Mouse (Mus musculus) intestine, embryonic 16.5 days (tissue): ENCODE measurements around the gene Ccl20. TPM values are rescaled to one million over a fixed set of nuclear protein-coding genes. Genes with fewer than 3 reads are reported as not detected.

Experiments used
- ATAC-seq: fragments of 200-750 bp; cut with Nextera tagmentation; 2 replicates; pipeline ENCODE4 v1.8.0; 2017; ENCODE audit warnings: moderate TSS enrichment, moderate library complexity
- H3K27ac ChIP-seq: fragments of 300-500 bp; sonication (generic); 2 replicates; pipeline ENCODE4 v1.5.1; 2014; ENCODE audit warnings: mild to moderate bottlenecking, low read length
- H3K27me3 ChIP-seq: fragments of 300-500 bp; sonication (generic); replicated peaks from 2 replicates; pipeline ENCODE4 v1.6.1; 2014; ENCODE audit warnings: low read length, control low read depth, mixed read lengths; ENCODE audit not compliant: control insufficient read depth, insufficient read depth
- H3K36me3 ChIP-seq: fragments of 300-500 bp; sonication (generic); 2 replicates; pipeline ENCODE4 v1.6.1; 2014; ENCODE audit warnings: low read length, control low read depth; ENCODE audit not compliant: control insufficient read depth, insufficient read depth
- H3K4me1 ChIP-seq: fragments of 300-500 bp; sonication (generic); 2 replicates; pipeline ENCODE4 v1.6.1; 2014; ENCODE audit warnings: low read length, control low read depth, mixed read lengths; ENCODE audit not compliant: control insufficient read depth, insufficient read depth
- H3K4me2 ChIP-seq: fragments of 300-500 bp; sonication (generic); 2 replicates; pipeline ENCODE4 v1.6.1; 2014; ENCODE audit warnings: low read depth, low read length, control low read depth
- H3K4me3 ChIP-seq: fragments of 300-500 bp; sonication (generic); 2 replicates; pipeline ENCODE4 v1.5.1; 2014; ENCODE audit warnings: mild to moderate bottlenecking, low read length
- H3K9ac ChIP-seq: fragments of 300-500 bp; sonication (generic); 2 replicates; pipeline ENCODE4 v1.6.1; 2014; ENCODE audit warnings: low read depth, low read length
- H3K9me3 ChIP-seq: fragments of 300-500 bp; sonication (generic); 2 replicates; pipeline ENCODE4 v1.6.1; 2016; ENCODE audit warnings: low read length, control low read depth; ENCODE audit not compliant: control insufficient read depth
- WGBS: fragments of 180-500 bp; shearing (Covaris S2); extraction: QIAGEN DNeasy Blood & Tissue Kit; methylation state at CpG from one replicate; pipeline ENCODE4 v1.1.7; 2014; 5-methylcytosine and 5-hydroxymethylcytosine counted together
- polyA plus RNA-seq: library from polyadenylated mRNA; unstranded; fragments of >200 nt; fragmentation: Nextera tagmentation; extraction: Ambion mirVana; gene quantifications from 2 replicates; pipeline ENCODE4 v1.2.1, GENCODE M21; 2015

Gene Ccl20
- polyA plus RNA-seq, 1 experiment from 2014 or later, result 4.0 TPM

DNA sequence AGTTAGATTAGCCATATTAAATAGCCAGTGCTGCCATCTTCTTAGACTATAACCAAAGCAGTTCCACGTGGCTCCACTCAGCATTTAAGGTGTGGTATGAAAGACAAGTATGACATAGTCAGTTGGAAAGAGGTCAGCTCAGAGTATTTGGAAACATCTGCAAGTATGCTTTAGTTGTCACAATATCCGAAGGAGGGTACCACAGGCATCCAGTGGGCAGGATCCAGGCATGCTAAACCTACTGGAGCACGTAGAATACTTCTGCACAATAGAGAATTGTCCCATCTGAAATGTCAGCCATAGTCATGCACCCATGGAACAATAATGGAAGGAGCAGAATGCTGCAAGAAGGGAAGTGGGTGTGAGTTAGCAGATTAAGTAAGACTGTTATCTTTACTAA, 3.7 kb downstream of the Ccl20 start:
- Histone ChIP-seq H3K4me2 (no peak overlapping the region), H3K27ac (no peak overlapping the region), H3K27me3 (no peaks in the 10 kb centered on the region), H3K9me3 (no peaks in the 10 kb centered on the region), H3K36me3 (no peaks in the 10 kb centered on the region), H3K4me1 (peaks cover 9% of the 10 kb centered on the region), H3K9ac (no peak overlapping the region), H3K4me3 (no peak overlapping the region)
- 78% methylated on average over 3 of the region's 3 CpGs for WGBS
- ATAC-seq, result no peak

GRCm38 (mm10) chr1:83123201-83123600, 6.6 kb downstream of the Ccl20 start:
- no peaks in the 10 kb centered on the region for H3K9me3 ChIP-seq
- no peaks in the 10 kb centered on the region for H3K36me3 ChIP-seq
- H3K4me1 ChIP-seq, result no peaks in the 10 kb centered on the region
- no peak overlapping the region for H3K27ac ChIP-seq
- H3K4me2 ChIP-seq, result no peak overlapping the region
- no peak overlapping the region for H3K9ac ChIP-seq
- 96% methylated on average over 2 of the region's 2 CpGs for WGBS
- H3K4me3 ChIP-seq, result no peak overlapping the region
- ATAC-seq, result no peak
- H3K27me3 ChIP-seq, result no peaks in the 10 kb centered on the region

GRCm38 (mm10) chr1:83135829-83136228, 19.3 kb downstream of the Ccl20 start:
- Histone ChIP-seq H3K9ac (no peak overlapping the region), H3K4me2 (no peak overlapping the region), H3K4me3 (no peak overlapping the region), H3K27me3 (no peaks in the 10 kb centered on the region), H3K4me1 (no peaks in the 10 kb centered on the region), H3K36me3 (no peaks in the 10 kb centered on the region), H3K27ac (no peak overlapping the region), H3K9me3 (no peaks in the 10 kb centered on the region)
- ATAC-seq, result peak; percentile 90
- 34% methylated on average over 7 of the region's 7 CpGs for WGBS

GRCm38 (mm10) chr1:83137847-83138246, 21.3 kb downstream of the Ccl20 start:
- no peaks in the 10 kb centered on the region for H3K27me3 ChIP-seq
- H3K27ac ChIP-seq, result no peak overlapping the region
- no peaks in the 10 kb centered on the region for H3K4me1 ChIP-seq
- no peak overlapping the region for H3K4me3 ChIP-seq
- H3K36me3 ChIP-seq, result no peaks in the 10 kb centered on the region
- 84% methylated on average over 8 of the region's 8 CpGs for WGBS
- H3K9ac ChIP-seq, result no peak overlapping the region
- no peaks in the 10 kb centered on the region for H3K9me3 ChIP-seq
- H3K4me2 ChIP-seq, result no peak overlapping the region
- no peak for ATAC-seq

DNA sequence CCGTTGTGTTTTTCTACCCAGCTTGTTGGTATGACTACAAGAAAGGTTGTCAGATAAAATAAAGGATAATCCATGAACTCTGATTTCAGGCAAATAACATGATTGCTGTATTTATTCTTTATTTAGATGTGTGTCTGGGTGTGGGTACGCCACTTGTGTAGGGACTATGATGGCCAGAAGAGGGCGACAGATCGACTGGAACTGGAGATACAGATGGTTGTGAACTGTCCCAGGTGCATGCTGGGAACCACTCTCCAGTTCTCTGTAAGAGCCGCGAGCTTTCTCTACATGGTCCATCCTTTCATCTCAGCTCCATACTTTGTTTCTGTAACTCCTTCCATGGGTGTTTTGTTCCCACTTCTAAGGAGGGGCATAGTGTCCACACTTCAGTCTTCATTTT, 22.2 kb downstream of the Ccl20 start:
- no peaks in the 10 kb centered on the region for H3K36me3 ChIP-seq
- ATAC-seq, result no peak
- H3K4me2 ChIP-seq, result no peak overlapping the region

DNA sequence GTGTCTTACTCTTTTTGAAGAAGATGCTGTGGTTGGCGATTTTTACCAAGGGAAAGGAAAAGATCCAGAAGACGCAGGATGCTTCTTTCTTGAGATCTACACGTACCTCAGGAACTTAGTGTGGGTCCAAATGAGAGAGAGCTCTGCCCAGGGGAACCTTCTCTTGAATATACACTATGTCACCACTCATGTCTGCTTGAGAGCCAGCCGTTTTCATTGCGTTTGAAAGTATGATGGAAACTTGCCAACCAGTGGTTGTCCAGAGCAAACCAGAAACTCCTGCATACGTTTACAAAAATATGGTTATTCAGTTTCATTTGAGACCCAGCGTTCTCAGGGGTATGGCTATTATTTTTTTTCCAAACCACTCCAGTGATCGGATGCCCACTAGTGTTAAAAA, 24.9 kb downstream of the Ccl20 start:
- H3K36me3 ChIP-seq, result no peaks in the 10 kb centered on the region
- 86% methylated on average over 8 of the region's 8 CpGs for WGBS
- no peak overlapping the region for H3K27ac ChIP-seq
- no peaks in the 10 kb centered on the region for H3K27me3 ChIP-seq
- H3K4me1 ChIP-seq, result no peaks in the 10 kb centered on the region
- H3K4me2 ChIP-seq, result no peak overlapping the region
- H3K9ac ChIP-seq, result no peak overlapping the region
- no peaks in the 10 kb centered on the region for H3K9me3 ChIP-seq
- no peak for ATAC-seq
- no peak overlapping the region for H3K4me3 ChIP-seq

More for the DNA sequence above, 22.2 kb downstream of the Ccl20 start:
- no peak overlapping the region for H3K4me3 ChIP-seq
- H3K27me3 ChIP-seq, result no peaks in the 10 kb centered on the region
- H3K9ac ChIP-seq, result no peak overlapping the region
- no peaks in the 10 kb centered on the region for H3K9me3 ChIP-seq
- WGBS, result 91% methylated on average over 6 of the region's 6 CpGs
- H3K27ac ChIP-seq, result no peak overlapping the region
- no peaks in the 10 kb centered on the region for H3K4me1 ChIP-seq

GRCm38 (mm10) chr1:83142055-83142454, 25.5 kb downstream of the Ccl20 start:
- Histone ChIP-seq H3K9ac (no peak overlapping the region), H3K27me3 (no peaks in the 10 kb centered on the region), H3K4me1 (no peaks in the 10 kb centered on the region), H3K9me3 (no peaks in the 10 kb centered on the region), H3K4me3 (no peak overlapping the region), H3K27ac (no peak overlapping the region), H3K36me3 (no peaks in the 10 kb centered on the region), H3K4me2 (no peak overlapping the region)
- peak; percentile 85 for ATAC-seq
- WGBS, result 61% methylated on average over 5 of the region's 5 CpGs

DNA sequence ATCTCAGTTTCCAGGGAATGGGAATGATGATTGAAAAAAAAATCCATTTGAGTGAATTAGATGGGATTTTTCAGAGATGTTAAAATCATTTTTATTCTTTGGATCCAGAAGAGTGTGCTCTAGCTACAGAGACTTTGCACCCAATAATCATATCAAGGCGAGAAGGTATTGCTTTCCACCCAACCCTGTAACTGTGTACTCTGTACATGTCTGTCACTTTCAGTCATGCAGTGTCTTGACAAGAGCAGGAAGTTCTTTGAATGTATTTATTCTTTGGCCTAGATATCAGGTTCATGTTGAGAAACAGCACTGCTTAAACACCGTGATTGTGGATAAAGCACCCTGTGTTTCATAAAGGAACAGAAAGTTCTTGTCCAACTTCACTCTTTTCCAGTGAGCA, 30.0 kb downstream of the Ccl20 start:
- Histone ChIP-seq H3K4me1 (no peaks in the 10 kb centered on the region), H3K9me3 (no peaks in the 10 kb centered on the region), H3K36me3 (no peaks in the 10 kb centered on the region), H3K27me3 (no peaks in the 10 kb centered on the region), H3K4me2 (no peak overlapping the region), H3K9ac (no peak overlapping the region), H3K27ac (peak overlapping the region; percentile 72), H3K4me3 (no peak overlapping the region)
- WGBS, result 62% methylated on average over 2 of the region's 2 CpGs
- peak; percentile 92 for ATAC-seq

DNA sequence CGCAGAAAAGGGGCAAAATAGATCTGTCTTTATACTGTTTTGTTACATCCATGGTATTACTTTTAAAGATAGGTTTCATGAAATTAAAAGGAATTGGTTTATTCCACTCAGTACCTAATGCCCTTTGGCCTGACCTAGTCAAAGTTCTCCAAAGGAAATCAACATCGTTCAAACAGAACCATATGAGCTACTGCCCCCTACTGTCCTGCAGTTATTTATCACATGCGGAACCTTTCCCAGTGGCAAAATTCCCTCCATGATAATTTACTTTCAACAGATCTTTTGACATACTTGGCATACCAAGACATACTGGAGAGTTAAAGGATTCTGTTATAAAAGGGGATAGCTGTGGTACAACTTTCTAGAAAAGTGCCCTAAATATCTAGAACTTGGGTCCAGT, 33.7 kb downstream of the Ccl20 start:
- H3K4me2 ChIP-seq, result no peak overlapping the region
- no peak overlapping the region for H3K4me3 ChIP-seq
- H3K27me3 ChIP-seq, result no peaks in the 10 kb centered on the region
- no peaks in the 10 kb centered on the region for H3K36me3 ChIP-seq
- H3K27ac ChIP-seq, result no peak overlapping the region
- no peaks in the 10 kb centered on the region for H3K4me1 ChIP-seq
- 67% methylated on average over 3 of the region's 3 CpGs for WGBS
- no peak for ATAC-seq
- no peak overlapping the region for H3K9ac ChIP-seq
- no peaks in the 10 kb centered on the region for H3K9me3 ChIP-seq

DNA sequence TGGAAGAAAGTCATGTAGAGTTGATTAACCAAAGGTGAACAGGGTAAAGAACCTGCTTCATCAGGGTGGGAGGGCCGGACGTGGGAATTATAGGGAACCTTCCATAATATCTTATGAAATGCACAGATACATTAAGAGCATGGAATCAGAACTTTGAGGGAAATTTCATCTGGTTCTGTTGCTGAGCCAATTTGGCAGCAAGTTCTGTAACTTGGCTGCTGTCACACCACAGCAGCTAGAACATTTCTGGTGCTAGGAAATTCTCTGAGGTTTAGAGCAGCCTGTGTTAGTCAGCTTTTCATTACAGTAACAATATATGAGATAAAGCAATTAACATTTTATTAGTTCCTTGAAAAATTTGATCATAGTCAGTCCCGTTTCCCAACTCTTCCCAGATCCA, 36.4 kb downstream of the Ccl20 start:
- Histone ChIP-seq H3K36me3 (no peaks in the 10 kb centered on the region), H3K9me3 (no peaks in the 10 kb centered on the region), H3K4me1 (no peaks in the 10 kb centered on the region), H3K27me3 (no peaks in the 10 kb centered on the region), H3K27ac (no peak overlapping the region), H3K9ac (no peak overlapping the region), H3K4me2 (no peak overlapping the region), H3K4me3 (no peak overlapping the region)
- 82% methylated on average over 3 of the region's 3 CpGs for WGBS
- ATAC-seq, result no peak
